Mouse (Mus musculus): ENCODE measurements around the gene Paox.

Gene Paox

GRCm38 (mm10) chr7:140172936-140173335 is 57.3 kb downstream of the Paox start, which contains the start of gene Olfr523:
Gene Olfr523 (plus strand): TSS chr7:140173217.
- DNase-seq (ENCODE audit: low spot score): no peak

GRCm38 (mm10) chr7:140179176-140179575 is 63.6 kb downstream of the Paox start:
- DNase-seq (ENCODE audit: low spot score): no peak

- DNase-seq (ENCODE audit: low spot score): no peak
These were observed 65.1 kb downstream of the Paox start for GRCm38 (mm10) chr7:140180692-140181091.

GRCm38 (mm10) chr7:140184206-140184605 is 68.6 kb downstream of the Paox start:
- no peak for DNase-seq (ENCODE audit: low spot score)
